Mouse (Mus musculus): Measurements from ENCODE around the gene Iqschfp.

DNA sequence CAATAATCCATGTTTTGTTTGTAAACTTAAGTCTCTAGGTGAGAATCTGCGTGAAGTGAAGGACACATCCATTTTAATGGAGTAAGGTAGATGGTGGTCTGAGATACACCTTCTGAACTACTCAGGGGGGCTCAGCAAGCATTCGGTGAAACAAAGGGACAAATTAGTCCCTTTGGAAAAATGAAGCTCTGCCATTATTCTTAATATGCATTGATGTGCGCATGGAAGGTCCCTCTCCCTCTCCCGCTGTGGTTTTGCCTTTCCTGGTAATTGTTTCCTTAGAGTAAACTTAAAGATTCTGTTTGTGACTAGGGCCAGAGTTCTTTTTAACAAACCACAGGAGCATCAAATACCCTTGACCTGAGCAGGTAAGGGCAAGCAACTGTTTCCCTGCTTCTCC lies 414.7 kb downstream of the Iqschfp start:
- TF ChIP-seq CTCF (IDR thresholded peaks at IDR 0.05; ENCODE audit: low read depth, low read length) (no peak), POLR2A (IDR thresholded peaks at IDR 0.05; ENCODE audit: extremely low read depth, insufficient read depth, low read length) (no peak)
